Mouse (Mus musculus) CD8-positive naive resting alpha-beta T cell, adult 2 months (primary cell): ENCODE measurements around the gene Gli2.

ENCODE experiments used
- DNase-seq, 2 experiments: peaks; one replicate each; pipeline ENCODE4 v3.0.0; 2022; ENCODE audit warnings: low read depth in 2 of 2, low spot score in 2 of 2

Gli2 gene

DNA sequence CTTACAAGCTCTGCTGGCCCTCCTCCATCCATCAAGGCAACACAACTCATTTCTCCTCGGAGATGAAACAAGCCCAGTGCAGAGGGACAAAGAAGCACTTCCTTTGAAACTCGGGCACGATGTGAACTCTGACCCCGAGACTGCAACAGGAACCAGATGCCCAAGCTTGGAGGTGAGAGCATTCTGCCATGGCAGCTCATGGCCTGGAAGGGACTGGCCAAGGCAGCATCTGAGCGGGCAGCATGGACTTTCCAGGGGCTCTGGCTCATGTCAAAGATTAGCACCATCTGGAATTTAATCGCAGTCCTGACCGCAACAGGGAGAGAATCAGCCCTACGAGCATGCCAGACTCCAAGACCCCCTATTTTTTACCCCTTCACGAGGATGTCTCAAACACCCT, 148.5 kb downstream of the Gli2 start:
- no peak for DNase-seq

DNA sequence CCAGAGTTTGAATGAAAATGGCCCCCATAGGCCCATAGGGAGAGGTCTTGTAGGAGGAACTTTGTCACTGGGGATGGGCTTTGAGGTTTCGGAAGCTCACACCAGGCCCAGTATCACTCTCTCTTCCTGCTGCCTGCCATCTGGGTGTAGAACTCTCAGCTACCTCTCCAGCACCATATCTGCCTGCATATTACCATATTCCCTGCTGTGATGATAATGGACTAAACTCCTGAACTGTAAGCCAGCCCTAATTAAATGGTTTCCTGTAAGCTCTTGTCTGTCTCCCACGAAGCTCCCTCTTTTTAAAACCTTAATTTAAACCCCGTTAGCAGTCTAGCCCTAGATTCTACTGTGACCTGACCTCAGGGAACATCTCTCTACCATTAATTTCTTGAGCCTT, 149.0 kb downstream of the Gli2 start:
- no peak for DNase-seq

DNA sequence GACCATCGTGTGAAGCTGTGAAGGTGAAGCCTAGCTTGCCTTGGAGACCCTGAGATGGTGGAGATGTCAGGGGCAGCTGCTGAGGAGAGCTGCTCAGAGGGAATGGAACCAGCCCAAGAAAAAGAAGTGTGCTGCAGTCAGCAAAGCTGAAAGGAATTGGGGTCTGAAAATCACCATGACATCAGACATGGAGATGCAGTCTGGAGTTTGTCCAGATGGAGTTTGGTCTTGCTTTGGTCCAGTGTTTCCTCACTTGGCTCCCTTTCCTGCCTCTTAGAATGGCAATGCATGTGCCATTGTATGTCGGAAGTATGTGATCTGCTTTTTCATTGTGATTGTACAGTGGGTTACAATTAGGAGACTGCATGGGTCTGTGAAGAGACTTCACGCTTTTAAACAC, 149.7 kb downstream of the Gli2 start:
- DNase-seq = no peak

DNA sequence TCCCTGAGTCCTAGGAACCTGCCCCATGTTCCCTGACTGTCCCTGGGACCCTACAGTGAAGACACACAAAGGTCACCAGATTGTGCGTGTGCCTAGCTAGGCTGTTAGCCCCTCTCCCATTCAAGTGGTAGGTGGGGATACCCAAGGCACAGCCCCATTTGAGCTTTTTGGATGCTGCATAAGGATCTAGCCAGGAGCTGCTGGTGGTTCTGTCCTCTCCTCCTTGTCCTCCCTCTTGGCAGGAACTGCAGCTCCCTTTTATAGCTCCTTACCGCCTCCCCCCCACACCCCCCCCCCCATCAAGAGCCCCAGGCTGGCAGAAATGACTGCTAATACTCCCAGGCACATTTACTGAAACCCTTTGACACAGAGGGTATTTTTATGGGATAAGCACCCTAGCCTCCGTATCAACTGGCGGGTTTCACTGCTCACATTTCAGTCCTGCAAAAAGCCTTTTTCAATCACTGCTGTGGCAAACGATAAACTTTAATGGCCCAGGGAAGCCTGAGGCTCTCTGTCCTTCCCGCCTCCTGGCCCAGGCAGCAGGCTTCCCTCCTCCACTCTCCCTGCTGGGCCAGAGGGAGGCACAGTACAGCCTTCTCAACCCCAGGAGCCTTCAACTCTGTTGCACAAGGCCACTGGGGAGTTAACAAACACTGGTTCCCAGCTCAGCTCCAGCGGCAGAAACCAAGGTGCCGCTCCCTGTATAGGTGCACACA, 151.4 kb downstream of the Gli2 start:
- no peak for DNase-seq

DNA sequence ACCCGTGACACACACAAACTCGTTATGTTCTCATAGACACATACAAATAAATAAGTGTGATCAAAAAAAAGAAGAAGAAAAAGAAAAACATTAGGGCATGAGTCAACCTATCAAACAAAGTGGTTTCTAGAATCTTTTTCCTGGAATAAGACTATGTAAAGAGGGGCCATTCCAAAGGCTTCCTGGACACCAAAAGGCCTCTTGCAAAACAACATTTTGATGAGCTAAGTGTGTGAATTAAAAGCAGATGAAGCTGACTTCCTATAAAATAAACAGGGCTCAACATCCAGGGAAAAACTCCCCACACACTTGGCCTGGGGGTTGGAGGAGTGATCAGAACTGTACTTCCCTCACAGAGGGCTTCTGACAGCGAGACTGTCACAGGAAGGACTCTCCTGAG, 155.1 kb downstream of the Gli2 start:
- no peak for DNase-seq

DNA sequence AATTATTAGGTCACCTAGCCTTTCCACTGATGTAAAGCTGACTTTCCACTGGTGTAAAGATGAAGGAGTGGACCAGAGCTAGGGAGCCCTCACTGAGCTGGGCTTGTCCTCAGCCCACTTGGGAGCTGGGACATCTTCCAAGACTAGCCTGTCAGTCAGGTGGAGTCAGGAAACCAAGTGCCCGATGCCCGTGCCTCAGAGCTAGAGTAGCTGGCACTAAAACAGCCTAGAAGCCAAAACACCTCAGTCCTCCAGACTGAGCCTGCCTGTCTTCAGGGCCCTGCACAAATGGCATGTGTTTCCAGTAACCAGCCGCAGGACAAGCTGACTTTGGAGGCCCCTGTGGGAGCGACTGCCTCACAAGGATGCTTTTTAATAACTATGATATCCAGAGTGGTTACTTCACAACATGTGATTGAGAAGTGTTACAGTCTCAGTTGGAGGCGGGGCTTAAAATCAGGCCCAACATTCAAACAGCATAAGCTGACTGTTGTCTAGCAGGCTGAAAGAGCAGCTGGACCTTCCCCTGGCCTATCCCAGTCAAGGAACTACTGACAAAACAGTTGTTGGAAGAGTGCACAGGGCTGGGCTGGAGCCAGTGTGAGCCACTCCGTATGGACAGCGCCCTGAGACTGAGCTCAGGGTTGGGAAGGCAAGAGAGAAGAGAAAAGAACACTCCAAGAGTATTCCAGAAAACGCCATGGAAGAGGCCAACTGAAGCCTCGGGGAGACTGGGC, 158.2 kb downstream of the Gli2 start:
- no peak for DNase-seq

DNA sequence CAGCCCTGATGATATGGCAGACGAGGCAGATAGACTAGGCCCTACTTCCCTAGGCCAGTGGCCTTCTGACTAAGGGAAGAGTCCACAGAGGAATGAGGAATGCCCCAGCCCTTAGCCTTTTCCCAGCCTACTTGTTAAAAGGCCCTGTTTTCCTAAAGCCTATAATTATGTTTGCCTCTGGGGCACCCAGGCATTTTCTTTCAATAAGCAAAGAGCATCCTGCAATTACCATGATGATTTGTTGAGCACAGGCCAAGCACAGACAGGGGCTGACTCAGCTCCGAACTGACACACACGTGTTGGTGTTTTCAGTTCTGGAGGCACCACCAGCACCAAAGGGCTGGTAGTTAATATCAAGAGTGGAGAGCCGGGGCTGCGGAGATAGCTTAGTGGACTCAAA, 162.0 kb downstream of the Gli2 start:
- no peak for DNase-seq

DNA sequence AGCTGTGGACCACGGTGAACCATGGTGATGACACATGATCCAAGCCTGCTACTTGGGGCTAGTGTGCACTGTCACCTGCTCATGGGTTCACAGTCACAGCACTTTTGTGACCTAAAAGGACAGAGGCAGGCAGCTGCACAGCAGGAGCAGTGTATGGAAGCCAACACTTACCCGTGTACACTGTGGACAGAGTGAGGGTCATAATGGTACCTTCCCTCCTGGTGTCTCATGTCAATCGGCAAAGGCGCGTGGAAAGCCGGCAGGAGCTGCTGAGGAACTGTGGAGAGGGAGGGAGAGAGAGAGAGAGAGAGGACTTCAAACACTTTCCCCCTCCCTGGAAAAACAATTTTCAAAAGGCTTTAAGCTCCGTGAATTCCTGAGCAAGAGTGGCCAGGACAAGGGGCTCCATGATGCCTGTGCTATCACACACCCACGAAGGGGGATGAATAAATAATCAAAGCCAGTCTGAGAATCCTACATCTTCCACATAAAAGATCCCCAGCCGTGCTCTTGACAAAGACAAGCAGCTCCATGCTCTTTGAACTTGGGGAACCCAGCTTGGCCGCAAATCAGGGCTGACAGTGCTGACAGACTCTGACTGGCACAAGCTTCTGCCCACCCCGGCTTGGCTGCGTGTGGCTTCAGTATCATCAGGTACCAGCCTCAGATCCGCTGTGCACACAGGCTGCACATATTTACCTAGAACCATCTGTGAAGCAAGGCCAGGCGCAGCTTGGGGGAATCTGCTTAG, 163.1 kb downstream of the Gli2 start:
- no peak for DNase-seq

DNA sequence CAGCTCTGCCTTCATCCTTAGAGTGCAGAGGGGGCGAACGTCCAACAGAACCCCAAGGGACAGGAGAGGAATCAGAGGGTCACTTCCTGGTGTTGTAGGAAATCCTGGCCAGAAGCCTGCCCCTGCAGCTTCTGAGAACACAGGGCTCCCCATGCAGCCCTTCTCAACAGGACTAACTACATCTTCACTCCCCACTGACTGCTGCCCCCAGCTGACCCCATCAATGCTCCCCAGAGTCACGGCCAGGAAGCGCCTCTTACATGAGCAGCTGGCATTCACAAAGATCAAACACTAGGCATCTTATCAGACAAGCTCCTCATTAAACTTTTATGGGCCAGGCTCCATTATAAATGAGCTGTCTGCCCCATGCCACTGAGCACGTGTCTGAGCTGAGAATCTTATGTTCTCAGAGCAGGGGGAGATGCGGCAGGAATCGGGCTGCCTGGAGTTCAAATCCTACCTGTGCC, 172.6 kb downstream of the Gli2 start:
- DNase-seq = no peak

DNA sequence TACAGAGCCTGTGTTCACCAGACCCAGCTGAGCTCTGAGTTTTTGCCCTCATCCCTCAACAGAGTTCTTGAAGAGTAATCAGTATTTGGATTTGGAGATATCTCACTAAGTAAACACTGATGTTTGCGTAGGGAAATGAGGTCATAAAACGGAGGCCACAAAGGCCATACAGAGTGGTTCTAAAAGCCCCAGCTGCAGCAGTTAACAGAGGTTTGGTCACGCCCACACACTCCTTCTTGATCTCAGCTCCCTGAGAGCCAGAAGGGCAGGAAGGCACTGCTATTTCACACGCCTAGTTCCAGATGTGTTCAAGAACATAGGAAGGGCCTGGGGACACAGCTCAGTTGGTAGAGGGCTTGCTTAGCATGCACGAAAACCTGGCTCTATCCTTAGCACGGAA, 175.1 kb downstream of the Gli2 start:
- DNase-seq = no peak

DNA sequence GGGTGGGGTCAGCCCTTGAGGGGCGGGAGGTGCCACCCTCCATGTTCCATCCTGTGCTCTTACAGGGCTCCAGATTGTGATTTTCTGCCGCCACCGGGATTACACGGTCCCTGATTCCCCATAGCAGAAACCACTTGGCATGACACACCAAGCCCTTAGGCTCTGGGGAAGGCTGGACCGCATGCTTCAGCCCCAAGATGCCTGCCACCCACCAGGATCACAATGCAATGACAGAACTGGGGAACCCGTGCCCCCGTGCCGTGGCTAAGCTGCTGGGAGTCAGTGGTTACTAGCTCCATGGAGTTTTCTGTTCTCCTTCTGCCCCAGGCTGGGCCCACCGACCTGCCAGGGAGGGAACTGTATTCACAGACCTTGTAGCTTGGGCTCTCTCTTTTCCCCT, 178.2 kb downstream of the Gli2 start:
- no peak for DNase-seq

DNA sequence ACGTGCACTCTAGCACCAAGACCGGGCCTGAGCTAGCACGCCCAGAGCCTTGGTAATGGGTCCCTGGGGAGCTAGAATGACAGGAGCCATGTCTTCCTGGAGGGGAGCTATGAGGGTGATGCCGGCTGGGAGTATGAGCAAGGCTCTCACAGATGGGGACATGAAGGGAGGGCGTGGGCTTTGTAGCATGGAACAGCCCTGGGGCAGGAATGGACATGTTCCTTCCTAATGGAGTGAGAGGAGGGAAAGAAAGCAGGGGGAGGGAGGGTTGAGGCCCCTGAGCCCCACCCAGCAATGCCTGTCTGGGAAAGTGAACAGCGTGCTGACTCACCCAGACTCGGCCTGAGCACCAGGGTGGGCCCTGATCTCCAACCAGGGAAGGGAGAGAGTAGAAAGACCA, 179.9 kb downstream of the Gli2 start:
- no peak for DNase-seq

DNA sequence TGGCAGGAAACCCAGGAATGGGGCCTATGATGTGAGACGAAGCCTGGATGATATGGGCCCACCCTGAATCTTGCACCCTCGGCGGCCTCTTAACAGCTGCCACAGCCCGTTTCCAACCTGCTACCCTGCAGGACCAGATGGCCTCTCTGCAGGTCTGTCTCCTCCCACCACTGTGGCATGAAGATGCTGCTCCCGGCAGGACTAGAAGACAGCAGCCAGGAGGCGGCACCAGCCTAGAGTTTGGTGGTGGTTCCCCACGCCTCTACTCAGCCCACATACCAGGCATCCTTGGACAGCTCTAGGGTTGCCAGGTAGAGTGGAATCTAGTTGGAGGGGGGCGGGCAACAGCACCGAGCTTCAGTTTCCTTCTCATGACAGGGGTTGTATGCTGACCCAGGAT, 188.7 kb downstream of the Gli2 start:
- DNase-seq = no peak

DNA sequence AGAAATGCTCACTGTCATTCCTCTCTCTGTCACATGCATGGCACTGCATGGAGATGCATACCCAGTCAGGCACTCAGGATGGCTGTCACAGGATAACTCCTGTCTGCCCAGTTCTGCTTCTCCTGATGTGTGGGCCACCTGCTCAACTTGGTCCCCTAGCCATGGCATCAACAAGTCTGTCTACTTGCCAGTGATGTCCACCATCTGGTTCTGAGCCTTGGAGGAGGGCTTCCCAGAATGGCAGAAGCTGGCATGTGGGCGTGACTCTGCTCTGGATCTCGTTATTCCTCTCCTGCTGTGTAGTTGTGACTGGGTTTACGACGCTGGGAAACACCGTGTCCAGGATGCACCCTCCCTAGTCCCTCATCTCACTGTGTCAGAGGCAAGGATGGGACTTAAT, 189.4 kb downstream of the Gli2 start:
- no peak for DNase-seq

DNA sequence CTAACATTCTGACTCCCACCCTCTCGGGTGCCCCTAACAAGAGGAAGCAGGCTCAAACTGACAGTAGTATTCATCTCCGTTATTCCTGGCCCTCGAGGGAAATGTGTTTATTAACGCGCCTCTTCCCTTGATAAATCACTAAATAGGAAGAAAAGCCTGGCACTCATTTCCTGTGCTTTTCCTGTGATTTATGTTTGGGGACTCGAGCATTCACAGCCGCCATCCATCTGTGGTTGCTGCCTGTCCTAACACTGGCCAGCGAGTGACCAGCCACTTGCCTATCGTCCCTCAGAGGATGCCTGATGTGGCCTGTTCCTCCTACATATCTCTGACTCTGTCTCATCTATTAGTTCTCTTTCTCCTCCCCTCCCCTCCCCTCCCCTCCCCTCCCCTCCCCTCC, 195.3 kb downstream of the Gli2 start:
- DNase-seq = no peak

DNA sequence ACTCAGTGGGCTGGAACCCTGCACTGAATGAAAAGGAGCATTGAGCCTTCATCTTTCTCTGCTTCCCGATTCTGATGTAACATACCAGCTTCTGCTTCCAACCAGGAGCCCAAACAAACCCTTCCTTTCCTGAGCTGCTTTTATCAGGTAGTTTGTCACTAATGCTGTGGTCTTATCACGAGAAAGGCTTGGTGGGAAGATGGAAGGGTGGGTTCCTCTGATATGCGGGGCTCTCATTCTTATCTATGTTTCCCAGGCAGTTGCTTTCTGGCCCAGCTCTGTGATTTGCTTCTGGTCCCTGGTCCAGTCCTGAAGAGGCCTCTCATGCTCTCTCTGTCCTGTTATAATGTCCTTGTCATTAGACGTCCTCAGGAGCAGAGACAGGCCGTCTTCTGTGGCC, 222.8 kb downstream of the Gli2 start:
- DNase-seq = no peak

DNA sequence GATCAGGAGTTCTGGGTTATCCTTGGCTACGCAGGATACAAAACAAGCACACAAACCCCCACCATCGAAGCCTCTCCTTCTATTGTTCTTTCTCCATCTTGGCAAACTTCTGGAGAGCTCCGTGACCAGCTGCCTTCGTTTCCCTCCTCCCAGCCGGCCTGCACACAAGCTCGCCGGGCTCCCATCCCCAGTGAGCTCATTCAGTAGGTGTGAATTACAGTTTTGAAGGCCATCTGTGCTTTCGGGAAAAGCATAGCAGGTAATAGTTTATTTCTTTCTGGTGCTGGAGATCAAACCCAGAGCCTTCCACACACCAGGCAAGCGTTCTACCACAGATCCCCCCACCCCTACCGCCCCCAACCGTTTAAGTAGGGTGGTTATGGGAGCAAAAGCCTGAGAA, 226.8 kb downstream of the Gli2 start:
- no peak for DNase-seq

DNA sequence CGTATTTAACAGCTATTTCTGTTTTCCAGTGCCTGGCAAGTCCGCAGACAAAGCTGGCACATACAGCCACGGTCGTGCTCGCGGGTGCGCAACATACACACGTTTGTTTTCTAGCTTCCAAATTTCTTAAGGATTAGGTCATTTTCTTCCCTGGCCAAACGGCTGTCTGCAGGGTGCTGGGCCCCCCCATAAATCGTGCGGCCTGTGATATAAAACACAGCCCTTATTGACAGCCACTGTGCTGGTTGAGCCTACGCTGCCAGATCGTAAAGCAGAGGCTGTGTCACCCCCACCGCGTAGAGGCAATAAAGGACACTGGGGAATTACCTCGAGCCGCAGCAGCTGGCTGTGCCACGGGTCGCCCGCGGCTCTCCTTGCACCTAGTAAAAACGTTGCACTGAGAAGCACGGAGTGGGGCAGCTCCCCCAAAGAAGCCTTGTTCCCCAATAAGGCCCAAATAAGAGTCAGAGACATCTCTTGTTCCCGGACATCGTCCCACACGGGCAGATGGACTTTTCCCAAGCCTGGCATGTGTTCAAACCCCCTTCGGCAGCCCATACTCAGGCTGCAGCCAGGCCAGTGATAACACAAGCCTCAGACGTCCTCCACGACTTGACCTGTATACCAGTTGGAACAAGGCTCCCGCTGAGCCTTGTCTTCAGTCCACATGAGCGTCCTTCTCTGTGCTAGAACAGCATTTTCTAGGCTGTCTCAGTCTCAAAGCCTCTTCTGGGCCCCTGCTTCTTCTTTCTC, 227.8 kb downstream of the Gli2 start:
- DNase-seq = no peak

DNA sequence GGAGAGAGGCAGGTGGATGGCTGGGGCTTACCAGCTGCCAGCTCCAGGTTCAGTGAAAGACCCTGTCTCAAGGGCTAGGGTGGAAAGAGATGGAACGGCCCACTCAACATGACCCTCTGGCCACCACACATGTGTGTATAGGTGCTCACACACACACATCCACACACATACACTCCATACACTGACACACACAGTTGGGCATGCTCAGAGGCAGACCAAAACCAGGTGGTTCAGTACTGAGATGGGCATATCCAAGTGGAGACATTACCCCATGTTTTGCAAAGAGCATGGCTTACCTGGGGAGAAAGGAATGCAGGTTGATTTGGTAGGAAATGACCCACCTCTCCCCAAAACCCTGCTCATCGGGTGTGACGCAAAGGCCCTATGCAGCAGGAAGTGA, 228.4 kb downstream of the Gli2 start:
- DNase-seq = no peak

DNA sequence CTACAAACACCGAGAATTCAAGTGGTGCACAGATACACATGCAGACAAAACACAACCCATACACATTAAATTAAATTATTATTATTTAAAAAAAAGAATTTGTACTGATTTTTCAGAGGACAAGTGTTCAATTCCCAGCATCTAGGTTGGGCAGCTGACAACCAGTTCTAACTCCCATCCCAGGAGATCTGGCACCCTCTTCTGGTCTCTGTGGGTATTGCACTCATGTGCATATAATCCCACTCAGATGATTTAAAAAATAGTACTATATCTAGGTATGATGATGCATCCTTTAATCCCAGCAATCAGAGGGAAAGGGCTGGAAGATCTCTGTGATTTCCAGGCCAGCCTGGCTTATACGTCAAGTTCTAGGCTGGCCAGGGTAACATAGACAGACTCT, 231.2 kb downstream of the Gli2 start:
- DNase-seq = no peak

DNA sequence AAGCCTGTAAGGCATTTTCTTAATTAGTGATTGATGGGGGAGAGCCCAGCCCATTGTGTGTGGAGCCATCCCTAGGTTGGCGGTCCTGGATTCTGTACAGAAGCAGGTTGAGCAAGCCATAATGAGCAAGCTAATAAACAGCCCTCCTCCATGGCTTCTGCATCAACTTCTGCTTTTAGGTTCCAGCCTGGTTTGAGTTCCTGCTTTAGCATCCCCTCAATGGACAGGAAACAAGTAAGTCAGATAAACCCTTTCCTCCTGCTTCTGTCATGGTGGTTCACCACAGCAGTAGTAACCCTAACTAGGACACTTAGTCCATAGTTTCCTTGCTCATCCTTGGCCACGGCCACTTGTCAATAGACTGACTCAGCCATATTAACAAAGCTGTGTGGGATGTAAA, 238.4 kb downstream of the Gli2 start:
- no peak for DNase-seq

DNA sequence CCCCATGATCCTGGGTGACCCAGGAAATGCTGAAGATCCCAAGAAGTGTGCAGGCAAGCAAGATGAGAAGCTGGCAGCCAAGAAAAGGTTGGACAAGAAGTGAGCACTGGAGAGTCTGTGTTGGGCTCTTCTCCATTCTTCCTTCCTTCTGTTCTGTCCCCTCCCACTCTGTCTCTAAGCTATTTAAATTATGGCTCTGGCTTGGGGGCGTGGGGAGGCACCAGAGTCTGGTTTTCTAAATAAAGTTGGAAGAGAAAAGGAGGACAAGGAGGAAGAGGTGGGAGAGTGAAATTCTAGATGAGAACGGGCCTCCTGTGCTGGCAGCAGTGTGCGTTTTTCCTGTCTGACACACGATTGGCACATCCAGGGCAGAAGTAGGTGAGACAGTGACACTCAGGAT, 243.1 kb downstream of the Gli2 start:
- DNase-seq = no peak
